Mouse (Mus musculus): ENCODE data around the gene Fbxo30.
"Not testable (repeated sequence)": the region's sequence is repeated elsewhere in the genome, so short reads cannot be mapped to it uniquely, and the experiment has no call there.

The Fbxo30 gene

DNA sequence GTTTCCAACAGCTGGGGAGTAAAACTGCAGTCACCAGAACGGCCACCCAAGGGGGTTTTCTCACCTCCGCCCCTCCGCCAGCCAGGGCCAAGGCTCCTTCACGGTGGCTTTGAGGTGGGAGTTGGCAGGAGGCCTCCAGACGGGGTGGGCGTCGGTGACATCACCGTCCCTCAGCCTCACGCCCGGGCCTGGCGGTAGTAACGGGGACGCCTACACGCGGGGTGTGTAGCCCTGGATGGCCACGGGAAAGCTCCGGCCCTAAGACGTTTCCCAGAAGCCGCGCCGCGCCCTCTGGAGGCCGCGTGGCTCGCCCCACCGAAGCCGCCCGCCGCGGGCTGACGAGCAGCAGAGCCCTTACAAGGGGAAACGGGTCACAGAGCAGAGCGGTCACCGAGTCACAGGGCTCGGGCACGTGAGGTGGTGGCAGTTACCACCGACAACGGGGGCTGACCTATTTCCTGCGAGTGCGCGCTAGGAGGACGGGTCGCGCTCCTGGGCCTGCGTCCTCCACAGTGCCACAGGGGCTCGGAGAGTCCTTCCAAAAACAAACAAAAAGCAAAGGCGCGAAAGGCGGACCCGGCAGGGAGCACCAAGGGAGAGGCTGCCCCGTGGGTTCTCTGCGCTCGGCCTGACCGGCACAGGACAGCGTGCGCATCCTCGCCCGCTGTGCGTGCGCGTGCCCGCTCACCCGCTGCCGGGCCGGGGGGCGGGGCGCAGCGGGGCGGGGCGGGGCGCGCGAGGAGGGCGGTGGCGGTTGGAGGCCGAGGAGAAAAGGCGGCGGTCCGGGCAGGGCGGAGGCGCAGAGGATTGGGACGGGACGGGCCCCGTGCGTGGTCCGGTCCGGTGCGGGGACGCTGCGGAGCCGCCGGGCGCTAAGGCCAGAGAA is at the start of gene Fbxo30:
TSS of gene Fbxo30 (plus strand) at position 753 of the 886 bp plus-strand sequence.
- peak; percentile 90 for DNase-seq (ENCODE audit: low read depth)

DNA sequence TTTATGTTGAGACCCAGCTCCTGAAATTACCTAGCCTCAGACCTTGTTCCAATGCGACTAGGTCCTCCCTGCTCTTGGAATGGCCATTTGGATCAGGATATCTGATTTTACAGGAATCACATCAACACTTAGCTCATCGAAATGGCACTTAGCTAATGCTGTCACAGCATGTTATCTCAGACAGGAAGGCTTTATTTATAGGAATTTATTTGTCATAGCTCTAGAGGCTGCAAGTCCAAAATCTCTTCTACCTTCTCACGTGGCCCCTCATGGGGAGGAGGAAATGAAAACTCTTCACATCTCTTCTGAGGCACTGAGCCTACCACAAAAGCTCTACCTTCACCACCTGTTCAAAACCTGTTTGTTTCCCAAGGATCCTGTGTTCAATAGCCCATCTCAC is 47.9 kb upstream of the Fbxo30 start:
- DNase-seq (ENCODE audit: low read depth): no peak

- DNase-seq (ENCODE audit: low read depth): not testable (repeated sequence)
Observed at GRCm38 (mm10) chr10:11242988-11243387, 38.1 kb upstream of the Fbxo30 start.

DNA sequence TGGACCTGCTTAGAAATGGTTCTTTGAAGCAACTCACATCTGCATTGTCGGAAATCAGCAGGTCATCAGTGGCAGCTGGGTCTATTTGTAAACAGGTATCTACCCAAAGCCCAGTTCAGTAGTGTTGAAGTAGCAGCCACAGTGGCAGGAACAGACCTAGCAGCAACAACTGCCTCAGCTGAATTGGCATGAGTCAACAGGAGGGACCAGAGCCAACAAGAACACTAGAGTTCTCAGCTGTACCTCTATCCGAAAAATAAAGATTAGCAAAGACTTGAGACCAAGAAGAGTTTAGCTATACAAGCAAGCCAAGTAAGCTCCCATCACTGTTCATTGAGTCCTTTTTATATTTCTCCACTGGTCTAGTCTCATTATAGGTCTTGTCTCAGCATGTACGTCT is 32.9 kb upstream of the Fbxo30 start:
- no peak for DNase-seq (ENCODE audit: low read depth)

DNA sequence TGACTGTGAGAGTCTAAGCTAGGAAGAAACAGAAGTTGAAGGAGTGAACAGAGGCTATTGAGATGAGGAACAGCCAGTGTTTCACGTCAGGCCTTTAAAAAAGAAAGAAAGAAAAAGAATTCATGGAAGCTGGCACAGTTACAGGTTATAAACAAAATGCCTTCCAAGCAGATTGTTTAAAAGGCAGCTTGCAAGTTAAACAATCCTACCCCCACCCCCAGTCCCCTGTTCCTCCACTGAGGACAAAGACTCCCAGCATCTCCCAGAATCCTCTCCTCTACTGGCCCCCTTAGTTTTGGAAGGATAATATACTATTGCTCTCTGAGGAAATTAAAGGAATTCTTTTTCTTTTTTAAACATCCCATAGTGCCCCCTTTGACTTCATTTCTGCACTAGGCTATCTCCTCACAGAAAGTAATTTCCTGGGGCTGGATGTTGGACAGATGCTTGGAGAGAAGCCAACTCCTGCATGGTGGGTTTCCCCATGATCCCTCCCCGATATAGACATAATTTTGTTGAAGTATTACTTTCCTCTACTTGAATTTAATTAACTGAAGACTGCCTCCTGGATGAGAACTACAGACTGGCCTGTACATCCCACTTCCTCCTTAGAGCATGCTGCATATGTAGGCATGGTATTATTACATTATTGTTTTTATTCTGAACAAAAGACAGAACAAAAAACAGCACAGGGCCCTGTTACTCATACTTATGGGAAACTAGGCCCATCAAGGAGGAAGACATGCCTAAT is 30.7 kb upstream of the Fbxo30 start:
- no peak for DNase-seq (ENCODE audit: low read depth)

DNA sequence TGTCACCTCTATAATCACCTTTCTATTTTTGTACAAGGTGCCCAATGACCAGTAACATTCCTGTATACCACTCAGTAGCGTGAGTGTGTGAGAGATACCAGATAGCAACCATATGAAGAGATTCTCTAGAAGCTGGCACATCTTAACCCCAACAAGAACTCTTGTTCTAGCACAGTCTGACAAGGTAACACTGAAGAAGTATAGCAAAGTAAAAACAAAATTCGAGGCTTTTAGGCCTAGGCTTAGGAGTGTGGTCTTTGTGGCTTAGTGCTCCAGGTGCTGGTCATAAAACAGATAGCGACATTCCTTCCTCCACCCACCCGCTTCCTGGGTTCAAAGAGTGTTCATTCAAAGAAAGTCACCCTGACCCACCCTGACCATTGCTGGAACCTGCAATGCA is 27.5 kb upstream of the Fbxo30 start:
- not testable (repeated sequence) for DNase-seq (ENCODE audit: low read depth)

- no peak for DNase-seq (ENCODE audit: low read depth)
Observed at GRCm38 (mm10) chr10:11260119-11260518, 21.0 kb upstream of the Fbxo30 start.

GRCm38 (mm10) chr10:11262292-11262691 is 18.8 kb upstream of the Fbxo30 start:
- DNase-seq (ENCODE audit: low read depth): not testable (repeated sequence)

GRCm38 (mm10) chr10:11263795-11264194 is 17.3 kb upstream of the Fbxo30 start:
- DNase-seq (ENCODE audit: low read depth): not testable (repeated sequence)

DNA sequence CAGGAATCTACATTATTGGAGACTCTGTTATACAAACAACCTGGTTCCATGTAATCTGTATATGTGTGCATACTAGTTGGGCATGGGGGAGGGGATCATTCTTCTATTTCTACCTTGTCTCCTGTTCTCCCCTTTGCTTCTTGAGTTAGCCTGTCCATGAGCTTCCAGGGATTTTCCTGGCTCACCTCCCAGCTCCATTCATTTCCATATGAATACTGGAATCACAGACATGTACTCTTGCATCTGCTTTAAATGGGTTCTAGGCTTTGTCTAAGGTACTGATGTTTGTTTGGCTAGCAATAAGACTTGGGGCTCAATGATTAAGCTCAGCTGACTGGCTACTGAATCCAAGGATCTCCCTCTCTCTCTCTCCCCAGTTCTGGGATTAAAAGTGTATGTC is 12.0 kb upstream of the Fbxo30 start:
- no peak for DNase-seq (ENCODE audit: low read depth)

DNA sequence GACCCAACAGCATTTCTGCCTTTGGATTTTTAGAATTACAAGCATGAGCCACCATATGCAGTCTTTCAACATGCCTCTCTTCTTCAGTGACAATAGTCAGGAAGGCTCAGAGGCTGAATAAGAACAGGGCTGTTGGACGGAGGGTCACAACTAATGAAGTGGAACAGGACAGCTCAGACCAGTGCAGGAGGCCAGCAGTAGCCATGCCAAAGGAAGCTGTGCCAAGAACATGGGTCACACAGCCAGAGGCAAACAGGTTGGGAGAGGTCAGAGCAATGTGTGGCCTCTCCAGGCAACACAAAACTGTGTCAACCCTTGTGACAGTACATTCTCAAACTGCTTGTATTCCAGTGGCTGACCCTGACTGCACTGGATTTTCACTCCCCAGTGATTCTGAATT is 6.7 kb upstream of the Fbxo30 start:
- DNase-seq (ENCODE audit: low read depth): no peak

DNA sequence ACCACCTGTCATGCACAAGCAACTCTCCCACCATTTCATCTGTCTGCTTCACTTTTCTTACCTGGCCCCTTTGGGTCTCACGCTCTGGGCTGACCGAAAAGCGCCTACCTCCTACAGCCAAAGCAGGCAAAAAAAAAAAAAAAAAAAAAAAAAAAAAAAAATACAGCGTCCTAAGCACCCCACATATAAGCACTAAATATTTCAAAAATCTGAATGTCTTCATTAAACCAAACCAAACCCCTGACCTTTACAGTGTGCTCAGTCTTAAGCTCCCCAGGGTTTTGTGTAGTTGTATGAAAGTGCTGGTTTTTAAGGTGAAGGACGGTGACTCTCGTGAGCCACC is 924 bp upstream of the Fbxo30 start:
- no peak for DNase-seq (ENCODE audit: low read depth)

- DNase-seq (ENCODE audit: low read depth): peak; percentile 53
Observed at GRCm38 (mm10) chr10:11281498-11282305, 572 bp downstream of the Fbxo30 start.

DNA sequence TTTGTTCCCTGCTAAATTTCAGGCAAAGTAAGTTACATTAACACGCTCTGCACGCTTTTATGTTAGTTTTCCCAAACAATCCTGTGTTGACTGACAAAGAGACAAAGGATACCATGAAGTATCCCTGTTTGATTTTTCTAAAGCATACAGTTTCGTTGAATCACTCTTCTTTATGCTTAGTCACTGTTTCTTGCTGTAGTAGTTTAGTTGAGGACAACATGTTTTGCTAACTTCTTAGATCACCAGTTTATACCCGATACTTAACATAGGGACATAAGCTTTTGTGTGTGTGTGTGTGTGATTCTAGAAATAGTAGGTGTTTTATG is 1.1 kb downstream of the Fbxo30 start:
- no peak for DNase-seq (ENCODE audit: low read depth)

DNA sequence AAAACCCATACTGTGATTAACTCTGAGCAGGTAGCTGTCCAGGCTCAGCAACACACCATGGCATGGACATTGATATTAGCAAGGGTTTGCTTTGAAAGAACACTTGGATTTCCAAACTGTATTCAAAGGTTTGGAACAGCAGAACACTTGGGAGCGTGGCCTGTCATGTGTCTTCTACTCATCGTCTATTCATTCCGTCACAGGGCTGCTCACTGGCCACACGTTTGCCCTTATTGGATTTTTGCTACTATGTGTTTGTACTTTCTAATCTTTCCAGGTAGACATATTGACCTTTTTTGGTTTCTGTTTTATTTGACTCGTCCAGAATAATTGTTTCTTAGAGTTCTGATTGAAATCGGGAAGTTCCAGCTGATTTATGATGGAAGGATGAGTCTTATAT is 17.3 kb downstream of the Fbxo30 start:
- no peak for DNase-seq (ENCODE audit: low read depth)

GRCm38 (mm10) chr10:11305365-11306053 is 24.4 kb downstream of the Fbxo30 start:
- no peak for DNase-seq (ENCODE audit: low read depth)

DNA sequence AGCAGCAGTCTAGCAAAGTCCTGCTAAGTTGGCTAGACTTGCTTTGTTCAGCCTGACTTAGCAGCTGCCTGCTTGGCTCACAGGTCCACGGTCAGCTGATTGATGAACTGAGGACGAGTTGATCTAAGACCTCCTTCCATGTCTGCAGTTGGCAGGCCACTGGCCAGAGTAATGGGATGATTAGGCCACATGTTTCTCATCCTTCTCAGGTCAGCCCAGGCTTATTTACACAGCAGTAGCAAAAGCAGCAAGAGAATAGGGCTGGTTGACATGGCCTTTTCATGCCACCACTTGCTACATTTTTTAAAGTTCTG is 24.9 kb downstream of the Fbxo30 start:
- no peak for DNase-seq (ENCODE audit: low read depth)

- DNase-seq (ENCODE audit: low read depth): no peak
Observed at GRCm38 (mm10) chr10:11309866-11310265, 28.7 kb downstream of the Fbxo30 start.

DNA sequence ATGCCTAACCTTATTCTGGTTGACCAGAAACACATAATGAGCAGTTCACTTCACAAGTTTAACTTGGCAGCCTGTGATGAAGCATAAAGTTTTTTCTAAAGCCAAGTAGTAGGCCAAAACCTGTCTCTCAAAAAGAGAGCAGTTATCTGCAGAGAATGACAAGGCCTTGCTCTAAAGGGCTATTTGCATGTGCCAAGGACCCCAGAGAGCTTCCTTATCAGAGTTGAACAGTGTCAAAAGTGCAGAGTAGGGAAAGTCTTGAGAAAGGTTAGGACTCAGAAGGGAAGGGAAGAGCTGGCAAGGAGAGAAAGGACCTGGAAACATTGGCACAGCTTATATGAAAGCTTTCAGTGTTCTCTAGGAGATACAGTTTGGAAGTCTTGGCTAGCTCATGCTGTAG is 29.4 kb downstream of the Fbxo30 start:
- no peak for DNase-seq (ENCODE audit: low read depth)

GRCm38 (mm10) chr10:11317856-11318454 is 36.8 kb downstream of the Fbxo30 start:
- DNase-seq (ENCODE audit: low read depth): not testable (repeated sequence)

DNA sequence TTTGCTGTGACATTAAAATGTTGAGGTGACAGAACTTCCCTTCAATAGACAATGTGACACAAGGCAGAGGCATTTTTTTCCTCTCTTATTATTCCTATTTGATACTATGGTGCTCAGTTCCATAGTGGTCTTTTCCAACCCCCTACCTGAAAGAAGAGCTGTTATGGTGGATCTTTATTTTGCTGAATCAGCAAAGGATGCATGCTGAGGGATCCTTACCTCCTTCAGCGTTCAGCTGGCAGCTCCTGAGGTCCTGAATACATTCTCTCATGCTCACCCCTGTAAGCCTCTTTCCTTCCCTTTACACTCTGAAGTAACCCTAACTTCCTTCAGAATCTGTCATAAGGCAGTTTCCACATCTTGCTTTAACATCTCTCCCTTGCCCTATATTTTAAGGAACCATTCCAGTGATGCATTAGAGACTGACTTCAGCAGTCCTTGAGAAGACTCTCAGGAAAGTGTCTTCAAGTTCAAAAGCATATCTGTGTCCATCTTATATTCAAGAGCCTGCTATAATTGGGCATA is 38.4 kb downstream of the Fbxo30 start:
- no peak for DNase-seq (ENCODE audit: low read depth)

DNA sequence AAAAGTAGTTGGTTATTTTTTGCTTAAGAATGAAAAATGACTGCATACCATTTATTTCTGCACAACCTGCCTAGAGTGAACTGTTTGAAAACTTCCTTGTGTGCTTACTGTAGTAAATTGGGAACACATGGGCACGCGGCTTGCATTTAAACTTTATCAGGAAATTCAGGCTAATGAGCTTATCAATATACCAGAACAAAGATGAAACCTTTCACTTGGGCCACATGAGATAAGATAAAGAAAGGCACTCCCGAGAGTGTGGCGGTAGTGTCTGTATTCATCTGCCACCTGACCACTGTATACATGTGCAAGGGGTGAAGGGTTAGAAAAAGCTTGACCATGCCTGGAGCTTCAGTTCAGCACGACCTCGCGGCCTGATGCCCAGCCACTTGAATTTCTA is 41.2 kb downstream of the Fbxo30 start:
- no peak for DNase-seq (ENCODE audit: low read depth)
